Mouse (Mus musculus): ENCODE results near the gene Nup98. TPM values are rescaled to one million over a fixed set of nuclear protein-coding genes. Genes with fewer than 3 reads are reported as not detected.

Nup98 gene
- polyA plus RNA-seq, 1 experiment: 23.0 TPM

GRCm38 (mm10) chr7:102100868-102101267 lies 109.1 kb downstream of the Nup98 start:
- Histone ChIP-seq H3K79me2 (ENCODE audit: control insufficient read depth, insufficient read depth) (no peaks in the 10 kb centered on the region), H3K27me3 (ENCODE audit: control insufficient read depth, insufficient read depth, insufficient read length) (no peaks in the 10 kb centered on the region), H3K4me3 (ENCODE audit: insufficient read depth, poor library complexity, severe bottlenecking) (no peak overlapping the region), H3K36me3 (ENCODE audit: control insufficient read depth, insufficient read depth) (no peaks in the 10 kb centered on the region), H3ac (ENCODE audit: control insufficient read depth, insufficient read length, low read depth) (no peak overlapping the region), H3K79me3 (ENCODE audit: low read depth) (no peaks in the 10 kb centered on the region)
- TF ChIP-seq MYOG (IDR thresholded peaks at IDR 0.05; ENCODE audit: control insufficient read depth, extremely low read depth, insufficient read length) (no peak), USF1 (IDR thresholded peaks at IDR 0.05; ENCODE audit: low read depth) (no peak), MYOD1 (IDR thresholded peaks at IDR 0.05; ENCODE audit: control insufficient read depth, insufficient read length, low read depth) (no peak), CTCF (IDR thresholded peaks at IDR 0.05; ENCODE audit: control insufficient read depth, insufficient read depth, insufficient read length) (no peak), FOSL1 (IDR thresholded peaks at IDR 0.05; ENCODE audit: insufficient read depth, low read length, poor library complexity, severe bottlenecking) (no peak), CEBPB (IDR thresholded peaks at IDR 0.05; ENCODE audit: low read depth) (no peak), MAX (IDR thresholded peaks at IDR 0.05) (no peak)

- Histone ChIP-seq H3K36me3 (ENCODE audit: control insufficient read depth, insufficient read depth) (no peaks in the 10 kb centered on the region), H3K79me3 (ENCODE audit: low read depth) (no peaks in the 10 kb centered on the region), H3ac (ENCODE audit: control insufficient read depth, insufficient read length, low read depth) (no peak overlapping the region), H3K79me2 (ENCODE audit: control insufficient read depth, insufficient read depth) (no peaks in the 10 kb centered on the region), H3K27me3 (ENCODE audit: control insufficient read depth, insufficient read depth, insufficient read length) (no peaks in the 10 kb centered on the region), H3K4me3 (ENCODE audit: insufficient read depth, poor library complexity, severe bottlenecking) (no peak overlapping the region)
- no peak for TF ChIP-seq MYOG (IDR thresholded peaks at IDR 0.05; ENCODE audit: control insufficient read depth, extremely low read depth, insufficient read length)
- no peak for TF ChIP-seq MYOD1 (IDR thresholded peaks at IDR 0.05; ENCODE audit: control insufficient read depth, insufficient read length, low read depth)
- no peak for TF ChIP-seq CTCF (IDR thresholded peaks at IDR 0.05; ENCODE audit: control insufficient read depth, insufficient read depth, insufficient read length)
- no peak for TF ChIP-seq CEBPB (IDR thresholded peaks at IDR 0.05; ENCODE audit: low read depth)
- TF ChIP-seq FOSL1 (IDR thresholded peaks at IDR 0.05; ENCODE audit: insufficient read depth, low read length, poor library complexity, severe bottlenecking): no peak
- no peak for TF ChIP-seq USF1 (IDR thresholded peaks at IDR 0.05; ENCODE audit: low read depth)
- TF ChIP-seq MAX (IDR thresholded peaks at IDR 0.05): no peak
These were observed 110.0 kb downstream of the Nup98 start for GRCm38 (mm10) chr7:102099760-102100661.

GRCm38 (mm10) chr7:102087336-102087735 lies 122.6 kb downstream of the Nup98 start:
- Histone ChIP-seq H3K27me3 (ENCODE audit: control insufficient read depth, insufficient read depth, insufficient read length) (no peaks in the 10 kb centered on the region), H3K79me2 (ENCODE audit: control insufficient read depth, insufficient read depth) (no peaks in the 10 kb centered on the region), H3K36me3 (ENCODE audit: control insufficient read depth, insufficient read depth) (peaks cover 5% of the 10 kb centered on the region), H3ac (ENCODE audit: control insufficient read depth, insufficient read length, low read depth) (no peak overlapping the region), H3K79me3 (ENCODE audit: low read depth) (no peaks in the 10 kb centered on the region), H3K4me3 (ENCODE audit: insufficient read depth, poor library complexity, severe bottlenecking) (no peak overlapping the region)
- TF ChIP-seq MYOG (IDR thresholded peaks at IDR 0.05; ENCODE audit: control insufficient read depth, extremely low read depth, insufficient read length) (no peak), MYOD1 (IDR thresholded peaks at IDR 0.05; ENCODE audit: control insufficient read depth, insufficient read length, low read depth) (no peak), USF1 (IDR thresholded peaks at IDR 0.05; ENCODE audit: low read depth) (no peak), MAX (IDR thresholded peaks at IDR 0.05) (no peak), CEBPB (IDR thresholded peaks at IDR 0.05; ENCODE audit: low read depth) (no peak), FOSL1 (IDR thresholded peaks at IDR 0.05; ENCODE audit: insufficient read depth, low read length, poor library complexity, severe bottlenecking) (no peak), CTCF (IDR thresholded peaks at IDR 0.05; ENCODE audit: control insufficient read depth, insufficient read depth, insufficient read length) (no peak)

GRCm38 (mm10) chr7:102084041-102084696 lies 125.8 kb downstream of the Nup98 start:
- H3K79me2 ChIP-seq (ENCODE audit: control insufficient read depth, insufficient read depth): no peaks in the 10 kb centered on the region
- H3K79me3 ChIP-seq (ENCODE audit: low read depth): no peaks in the 10 kb centered on the region
- H3K36me3 ChIP-seq (ENCODE audit: control insufficient read depth, insufficient read depth): peaks cover 25% of the 10 kb centered on the region
- H3K27me3 ChIP-seq (ENCODE audit: control insufficient read depth, insufficient read depth, insufficient read length): no peaks in the 10 kb centered on the region
- H3ac ChIP-seq (ENCODE audit: control insufficient read depth, insufficient read length, low read depth): no peak overlapping the region
- no peak overlapping the region for H3K4me3 ChIP-seq (ENCODE audit: insufficient read depth, poor library complexity, severe bottlenecking)
- no peak for TF ChIP-seq USF1 (IDR thresholded peaks at IDR 0.05; ENCODE audit: low read depth)
- no peak for TF ChIP-seq MAX (IDR thresholded peaks at IDR 0.05)
- TF ChIP-seq CTCF (IDR thresholded peaks at IDR 0.05; ENCODE audit: control insufficient read depth, insufficient read depth, insufficient read length): no peak
- no peak for TF ChIP-seq CEBPB (IDR thresholded peaks at IDR 0.05; ENCODE audit: low read depth)

GRCm38 (mm10) chr7:102082816-102083215 lies 127.2 kb downstream of the Nup98 start, which contains the start of gene Trpc2:
Trpc2 (plus strand) TSS chr7:102083116.
- H3K4me3 ChIP-seq (ENCODE audit: insufficient read depth, poor library complexity, severe bottlenecking): no peak within 1 kb of the TSS
- H3ac ChIP-seq (ENCODE audit: control insufficient read depth, insufficient read length, low read depth): no peak within 1 kb of the TSS
- TF ChIP-seq MYOD1 (IDR thresholded peaks at IDR 0.05; ENCODE audit: control insufficient read depth, insufficient read length, low read depth) (no peak), CEBPB (IDR thresholded peaks at IDR 0.05; ENCODE audit: low read depth) (no peak), MYOG (IDR thresholded peaks at IDR 0.05; ENCODE audit: control insufficient read depth, extremely low read depth, insufficient read length) (no peak), USF1 (IDR thresholded peaks at IDR 0.05; ENCODE audit: low read depth) (no peak), CTCF (IDR thresholded peaks at IDR 0.05; ENCODE audit: control insufficient read depth, insufficient read depth, insufficient read length) (no peak), FOSL1 (IDR thresholded peaks at IDR 0.05; ENCODE audit: insufficient read depth, low read length, poor library complexity, severe bottlenecking) (no peak), MAX (IDR thresholded peaks at IDR 0.05) (no peak)
- H3K36me3 ChIP-seq (ENCODE audit: control insufficient read depth, insufficient read depth): peaks cover 35% of the 10 kb centered on the region
- H3K27me3 ChIP-seq (ENCODE audit: control insufficient read depth, insufficient read depth, insufficient read length): no peaks in the 10 kb centered on the region
- no peaks in the 10 kb centered on the region for H3K79me2 ChIP-seq (ENCODE audit: control insufficient read depth, insufficient read depth)
- no peaks in the 10 kb centered on the region for H3K79me3 ChIP-seq (ENCODE audit: low read depth)

All from C2C12 (cell line).